Mouse (Mus musculus) embryonic facial prominence, embryonic 13.5 days (tissue): ENCODE results near the gene Gm36864. TPM values are rescaled to one million over a fixed set of nuclear protein-coding genes. Genes with fewer than 3 reads are reported as not detected.
"Not testable (repeated sequence)": the region's sequence is repeated elsewhere in the genome, so short reads cannot be mapped to it uniquely, and the experiment has no call there.

ENCODE experiments used
- ATAC-seq: fragments of 200-750 bp; cut with Nextera tagmentation; 2 replicates; pipeline ENCODE4 v1.8.0; 2017; ENCODE audit warnings: low read depth; ENCODE audit not compliant: insufficient number of reproducible peaks, insufficient read depth, low FRiP score, low TSS enrichment
- H3K27ac ChIP-seq: fragments of 300-500 bp; sonication (generic); 2 replicates; pipeline ENCODE4 v1.5.1; 2015; ENCODE audit warnings: moderate library complexity, mild to moderate bottlenecking, inconsistent platforms
- H3K27me3 ChIP-seq: fragments of 300-500 bp; sonication (generic); 2 replicates; pipeline ENCODE4 v1.6.1; 2015; ENCODE audit warnings: mild to moderate bottlenecking, inconsistent platforms
- H3K36me3 ChIP-seq: fragments of 300-500 bp; sonication (generic); 2 replicates; pipeline ENCODE4 v1.6.1; 2015; ENCODE audit warnings: mild to moderate bottlenecking, inconsistent platforms
- H3K4me1 ChIP-seq: fragments of 300-500 bp; sonication (generic); 2 replicates; pipeline ENCODE4 v1.6.1; 2015; ENCODE audit warnings: inconsistent platforms
- H3K4me2 ChIP-seq: fragments of 300-500 bp; sonication (generic); 2 replicates; pipeline ENCODE4 v1.6.1; 2015; ENCODE audit warnings: moderate library complexity, mild to moderate bottlenecking, inconsistent platforms
- H3K4me3 ChIP-seq: fragments of 300-500 bp; sonication (generic); 2 replicates; pipeline ENCODE4 v1.5.1; 2015; ENCODE audit warnings: mild to moderate bottlenecking, inconsistent platforms
- H3K9ac ChIP-seq: fragments of 300-500 bp; sonication (generic); 2 replicates; pipeline ENCODE4 v1.6.1; 2015; ENCODE audit warnings: mild to moderate bottlenecking, inconsistent platforms
- H3K9me3 ChIP-seq: fragments of 300-500 bp; sonication (generic); 2 replicates; pipeline ENCODE4 v1.6.1; 2016; ENCODE audit warnings: inconsistent platforms
- WGBS: fragments of 180-500 bp; shearing (Covaris S2); methylation state at CpG from one replicate; pipeline ENCODE4 v1.1.7; 2015; ENCODE audit warnings: mixed read lengths; 5-methylcytosine and 5-hydroxymethylcytosine counted together
- polyA plus RNA-seq: library from polyadenylated mRNA; unstranded; fragments of >200 nt; fragmentation: Nextera tagmentation; extraction: Ambion mirVana; gene quantifications from 2 replicates; pipeline ENCODE4 v1.2.1, GENCODE M21; 2015

The Gm36864 gene
- polyA plus RNA-seq, 1 experiment from 2014 or later, result 0.21 TPM

- 59% methylated on average over 1 of the region's 1 CpGs for WGBS
- no peak overlapping the region for H3K27ac ChIP-seq
- no peak for ATAC-seq
Observed at GRCm38 (mm10) chr7:44240712-44241111, 4.7 kb downstream of the Gm36864 start.

GRCm38 (mm10) chr7:44241163-44241562 lies 5.2 kb downstream of the Gm36864 start:
- no peaks in the 10 kb centered on the region for H3K36me3 ChIP-seq
- H3K9me3 ChIP-seq, result no peaks in the 10 kb centered on the region
- no peak overlapping the region for H3K4me2 ChIP-seq
- no peak overlapping the region for H3K27ac ChIP-seq
- no peaks in the 10 kb centered on the region for H3K27me3 ChIP-seq
- peaks cover 7% of the 10 kb centered on the region for H3K4me1 ChIP-seq
- no peak overlapping the region for H3K9ac ChIP-seq
- no peak for ATAC-seq
- 61% methylated on average over 2 of the region's 2 CpGs for WGBS
- H3K4me3 ChIP-seq, result no peak overlapping the region

More at GRCm38 (mm10) chr7:44240712-44241111, 4.7 kb downstream of the Gm36864 start:
- Histone ChIP-seq H3K27me3 (no peaks in the 10 kb centered on the region), H3K4me3 (no peak overlapping the region), H3K36me3 (no peaks in the 10 kb centered on the region), H3K9me3 (no peaks in the 10 kb centered on the region), H3K4me1 (peaks cover 7% of the 10 kb centered on the region), H3K9ac (no peak overlapping the region), H3K4me2 (no peak overlapping the region)

- no peak overlapping the region for H3K9ac ChIP-seq
- ATAC-seq, result no peak
- no peak overlapping the region for H3K4me3 ChIP-seq
- WGBS, result 60% methylated on average over 1 of the region's 1 CpGs
- no peak overlapping the region for H3K4me2 ChIP-seq
- H3K27me3 ChIP-seq, result no peaks in the 10 kb centered on the region
- no peak overlapping the region for H3K27ac ChIP-seq
- H3K4me1 ChIP-seq, result peaks cover 19% of the 10 kb centered on the region
- H3K36me3 ChIP-seq, result peaks cover 13% of the 10 kb centered on the region
- H3K9me3 ChIP-seq, result no peaks in the 10 kb centered on the region
Observed at GRCm38 (mm10) chr7:44244080-44244479, 8.1 kb downstream of the Gm36864 start.

- peak within 1 kb of the TSS; percentile 93 for H3K27ac ChIP-seq
- peaks cover 28% of the 10 kb centered on the region for H3K4me1 ChIP-seq
- under 1% methylated on average over 62 of the region's 62 CpGs for WGBS
- peak within 1 kb of the TSS; percentile 91 for H3K4me3 ChIP-seq
- H3K36me3 ChIP-seq, result peaks cover 34% of the 10 kb centered on the region
- peak within 1 kb of the TSS; percentile 79 for H3K4me2 ChIP-seq
- H3K27me3 ChIP-seq, result no peaks in the 10 kb centered on the region
- peak; percentile 85 for ATAC-seq
- no peaks in the 10 kb centered on the region for H3K9me3 ChIP-seq
- H3K9ac ChIP-seq, result peak within 1 kb of the TSS; percentile 89
Observed at GRCm38 (mm10) chr7:44246055-44246983, 10.3 kb downstream of the Gm36864 start, which contains the start of the genes 1700028J19Rik and 2410002F23Rik. Gene 1700028J19Rik (minus strand): TSS chr7:44246695. Gene 2410002F23Rik (plus strand): TSS chr7:44246722.

GRCm38 (mm10) chr7:44246984-44247470 lies 11.1 kb downstream of the Gm36864 start:
- ATAC-seq, result no peak
- H3K27me3 ChIP-seq, result no peaks in the 10 kb centered on the region
- peak overlapping the region; percentile 91 for H3K4me3 ChIP-seq
- H3K27ac ChIP-seq, result peak overlapping the region; percentile 93
- WGBS, result under 1% methylated on average over 23 of the region's 23 CpGs
- no peaks in the 10 kb centered on the region for H3K9me3 ChIP-seq
- H3K4me1 ChIP-seq, result peaks cover 28% of the 10 kb centered on the region
- H3K9ac ChIP-seq, result peak overlapping the region; percentile 89
- peaks cover 38% of the 10 kb centered on the region for H3K36me3 ChIP-seq
- peak overlapping the region; percentile 79 for H3K4me2 ChIP-seq

- H3K4me1 ChIP-seq, result peaks cover 30% of the 10 kb centered on the region
- no peaks in the 10 kb centered on the region for H3K9me3 ChIP-seq
- H3K27ac ChIP-seq, result no peak overlapping the region
- H3K4me3 ChIP-seq, result peak overlapping the region; percentile 91
- H3K36me3 ChIP-seq, result peaks cover 47% of the 10 kb centered on the region
- ATAC-seq, result no peak
- peak overlapping the region; percentile 79 for H3K4me2 ChIP-seq
- 89% methylated on average over 2 of the region's 2 CpGs for WGBS
- peak overlapping the region; percentile 89 for H3K9ac ChIP-seq
- no peaks in the 10 kb centered on the region for H3K27me3 ChIP-seq
Observed at GRCm38 (mm10) chr7:44247971-44248370, 12.0 kb downstream of the Gm36864 start.

- Histone ChIP-seq H3K36me3 (peaks cover 57% of the 10 kb centered on the region), H3K27ac (no peak overlapping the region), H3K9me3 (no peaks in the 10 kb centered on the region), H3K9ac (no peak overlapping the region), H3K4me3 (no peak overlapping the region), H3K27me3 (no peaks in the 10 kb centered on the region), H3K4me1 (peaks cover 31% of the 10 kb centered on the region), H3K4me2 (no peak overlapping the region)
- 92% methylated on average over 4 of the region's 4 CpGs for WGBS
- no peak for ATAC-seq
Observed at GRCm38 (mm10) chr7:44249248-44249647, 13.3 kb downstream of the Gm36864 start.

- 89% methylated on average over 17 of the region's 17 CpGs for WGBS
- Histone ChIP-seq H3K36me3 (peaks cover 61% of the 10 kb centered on the region), H3K4me1 (peaks cover 25% of the 10 kb centered on the region)
- H3K9ac ChIP-seq, H3K27ac ChIP-seq, H3K4me3 ChIP-seq, H3K4me2 ChIP-seq, ATAC-seq, H3K9me3 ChIP-seq, H3K27me3 ChIP-seq: not testable (repeated sequence)
Observed at GRCm38 (mm10) chr7:44250732-44251275, 14.8 kb downstream of the Gm36864 start.

- H3K4me3 ChIP-seq, result no peak overlapping the region
- peak overlapping the region; percentile 7; the same call in 1 of the 2 replicates for H3K27ac ChIP-seq
- 64% methylated on average over 15 of the region's 15 CpGs for WGBS
- H3K36me3 ChIP-seq, result peaks cover 57% of the 10 kb centered on the region
- H3K4me2 ChIP-seq, result no peak overlapping the region
- H3K4me1 ChIP-seq, result peaks cover 17% of the 10 kb centered on the region
- H3K9ac ChIP-seq, result no peak overlapping the region
- H3K27me3 ChIP-seq, result no peaks in the 10 kb centered on the region
- no peaks in the 10 kb centered on the region for H3K9me3 ChIP-seq
- no peak for ATAC-seq
Observed at GRCm38 (mm10) chr7:44253023-44253616, 17.1 kb downstream of the Gm36864 start.

- ATAC-seq, result no peak
- H3K9me3 ChIP-seq, result no peaks in the 10 kb centered on the region
Observed at GRCm38 (mm10) chr7:44254930-44255329, 19.0 kb downstream of the Gm36864 start.

GRCm38 (mm10) chr7:44257278-44257677 lies 21.3 kb downstream of the Gm36864 start, which contains the start of gene Acp4:
Gene Acp4 (minus strand): TSS chr7:44257378.
- H3K4me1 ChIP-seq, result 0 out of 2 replicates have a peak, but pooled peaks cover 3% of the 10 kb centered on the region
- H3K4me3 ChIP-seq, result no peak within 1 kb of the TSS
- H3K27ac ChIP-seq, result no peak within 1 kb of the TSS
- no peak within 1 kb of the TSS for H3K9ac ChIP-seq
- ATAC-seq, result no peak
- H3K27me3 ChIP-seq, result peaks cover 8% of the 10 kb centered on the region
- H3K9me3 ChIP-seq, result no peaks in the 10 kb centered on the region
- peaks cover 21% of the 10 kb centered on the region for H3K36me3 ChIP-seq
- no peak within 1 kb of the TSS for H3K4me2 ChIP-seq
- 75% methylated on average over 4 of the region's 4 CpGs for WGBS

More at GRCm38 (mm10) chr7:44254930-44255329, 19.0 kb downstream of the Gm36864 start:
- 82% methylated on average over 6 of the region's 6 CpGs for WGBS
- Histone ChIP-seq H3K4me2 (no peak overlapping the region), H3K4me3 (no peak overlapping the region), H3K9ac (no peak overlapping the region), H3K36me3 (peaks cover 40% of the 10 kb centered on the region), H3K4me1 (peaks cover 4% of the 10 kb centered on the region; the same call in 1 of the 2 replicates), H3K27me3 (no peaks in the 10 kb centered on the region), H3K27ac (no peak overlapping the region)
